Mouse (Mus musculus): ENCODE measurements at regions not wholly inside any gene's neighbourhood (a gene's known extent, or its start where the extent isn't known, plus 50 kb on each side); places are given as distances from the start of the nearest gene placed in this dataset.

DNA sequence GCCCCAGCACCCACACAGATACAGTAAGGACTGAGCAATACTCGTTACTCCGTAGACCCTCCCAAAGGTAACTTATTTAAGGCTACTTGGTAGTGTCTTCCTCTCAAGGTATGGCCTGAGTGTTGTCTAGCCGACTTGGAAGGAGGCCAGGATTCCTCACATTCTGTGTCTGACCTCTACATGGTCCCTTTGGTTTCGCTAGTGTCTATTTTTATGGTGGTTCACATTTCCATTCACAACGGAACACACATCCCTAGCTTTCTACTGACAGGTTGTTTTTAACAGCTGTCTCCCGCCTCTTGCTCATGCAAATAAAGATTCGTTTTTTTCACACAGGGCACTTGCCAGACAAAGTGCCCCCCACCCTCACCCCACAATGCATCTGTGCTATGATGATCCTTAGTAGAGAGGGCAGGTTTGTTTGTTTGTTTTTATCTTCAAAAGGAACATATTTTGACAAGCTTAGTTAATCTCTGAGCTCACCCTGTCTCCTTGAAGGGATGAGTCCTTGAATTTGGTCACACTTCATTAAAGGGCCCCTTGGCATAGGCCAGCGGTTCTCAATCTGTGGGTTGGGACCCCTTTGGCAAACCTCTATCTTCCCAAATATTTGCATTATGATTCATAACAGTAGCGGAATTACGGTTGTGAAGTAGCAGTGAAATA lies 52.7 kb downstream of the Phlda1 start:
- DNase-seq (ENCODE audit: low spot score in 2 of 2) = no peak

DNA sequence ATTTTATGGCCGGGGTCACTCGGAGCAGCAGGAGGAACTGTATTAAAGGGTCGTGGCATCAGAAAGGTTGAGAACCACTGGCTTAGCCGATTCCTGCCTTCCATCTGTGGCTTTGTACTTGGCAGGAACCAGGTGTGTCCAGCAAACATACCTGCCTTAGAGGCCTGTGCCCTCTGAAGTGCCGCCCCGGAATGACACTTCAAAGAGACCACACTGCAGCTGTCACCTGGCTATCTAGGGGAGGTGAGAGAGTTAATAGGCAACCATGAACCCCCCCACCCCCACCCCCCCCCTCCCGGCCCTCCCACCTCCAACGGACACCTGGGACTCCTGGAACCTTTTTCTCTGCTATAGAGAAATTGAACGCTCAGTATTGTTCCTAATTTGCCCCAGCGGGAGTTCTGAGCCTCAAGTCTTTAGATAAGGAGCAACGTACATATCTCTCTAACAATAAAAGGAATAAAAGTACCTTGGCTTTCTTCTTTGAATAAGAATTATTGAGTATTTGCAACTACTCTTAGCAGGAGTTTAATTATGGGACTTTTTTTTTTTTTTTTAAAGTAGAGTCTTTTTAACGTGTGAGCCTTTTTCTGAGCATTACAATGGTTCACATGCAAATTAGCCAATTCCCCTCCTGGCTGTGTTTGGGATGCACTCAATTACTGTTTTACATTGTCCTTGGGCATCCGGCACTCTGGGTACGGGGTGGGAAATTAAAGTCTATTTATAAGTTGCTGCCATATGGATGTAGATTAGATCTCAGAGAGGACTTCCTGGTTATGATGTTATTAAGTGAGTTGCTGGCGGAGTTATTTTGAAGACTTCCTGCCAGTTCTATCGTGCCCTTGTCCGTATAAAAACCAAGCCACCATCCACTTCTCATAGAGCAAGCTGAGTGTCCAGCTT lies 53.5 kb downstream of the Phlda1 start:
- DNase-seq (ENCODE audit: low spot score in 2 of 2) = no peak

DNA sequence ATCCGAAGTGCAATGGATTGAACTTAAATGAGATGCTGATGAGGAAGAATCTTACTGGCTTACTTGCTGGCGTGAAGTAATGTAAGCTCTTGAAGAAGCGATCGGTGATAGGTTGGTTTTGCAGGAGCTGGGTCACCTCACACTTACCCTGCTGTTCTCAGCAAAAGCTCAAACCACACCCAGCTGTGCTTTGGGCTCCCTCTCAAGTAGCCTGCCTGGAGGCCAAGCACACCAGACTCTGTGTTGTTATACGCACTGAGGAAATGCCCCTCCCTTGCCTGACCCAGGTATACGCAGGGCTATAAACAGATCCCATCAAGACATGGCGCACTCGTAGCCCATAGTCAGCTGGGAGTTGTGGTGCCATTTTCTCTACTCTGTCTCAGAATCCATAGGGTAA lies 56.5 kb downstream of the Phlda1 start:
- no peak for DNase-seq (ENCODE audit: low spot score in 2 of 2)

DNA sequence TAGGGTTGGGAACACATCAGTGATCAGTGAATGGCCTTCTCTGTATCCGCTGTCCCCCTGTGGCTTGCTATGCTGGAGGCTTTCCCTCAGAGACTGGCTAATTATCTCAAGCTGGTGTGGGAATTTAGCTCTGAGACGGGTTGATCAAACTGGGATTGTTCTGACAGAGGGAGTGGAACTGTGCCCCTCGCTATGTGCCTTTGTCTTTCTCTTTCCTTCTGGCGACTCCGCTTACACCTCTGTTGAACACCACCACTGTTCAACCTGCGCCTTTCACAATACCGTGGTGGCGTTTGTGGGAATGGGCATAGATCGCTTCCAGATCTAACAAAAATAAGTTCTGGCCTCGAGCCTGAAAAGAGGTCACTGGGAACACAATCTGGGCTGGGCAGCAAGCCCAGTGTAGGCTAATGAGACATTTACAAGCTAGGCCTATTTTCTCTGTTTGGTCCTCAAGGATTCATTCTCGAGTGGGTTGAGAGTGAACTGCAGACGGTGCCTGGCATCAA lies 60.8 kb downstream of the Phlda1 start:
- DNase-seq (ENCODE audit: low spot score in 2 of 2) = peak; percentile 85 to 91

DNA sequence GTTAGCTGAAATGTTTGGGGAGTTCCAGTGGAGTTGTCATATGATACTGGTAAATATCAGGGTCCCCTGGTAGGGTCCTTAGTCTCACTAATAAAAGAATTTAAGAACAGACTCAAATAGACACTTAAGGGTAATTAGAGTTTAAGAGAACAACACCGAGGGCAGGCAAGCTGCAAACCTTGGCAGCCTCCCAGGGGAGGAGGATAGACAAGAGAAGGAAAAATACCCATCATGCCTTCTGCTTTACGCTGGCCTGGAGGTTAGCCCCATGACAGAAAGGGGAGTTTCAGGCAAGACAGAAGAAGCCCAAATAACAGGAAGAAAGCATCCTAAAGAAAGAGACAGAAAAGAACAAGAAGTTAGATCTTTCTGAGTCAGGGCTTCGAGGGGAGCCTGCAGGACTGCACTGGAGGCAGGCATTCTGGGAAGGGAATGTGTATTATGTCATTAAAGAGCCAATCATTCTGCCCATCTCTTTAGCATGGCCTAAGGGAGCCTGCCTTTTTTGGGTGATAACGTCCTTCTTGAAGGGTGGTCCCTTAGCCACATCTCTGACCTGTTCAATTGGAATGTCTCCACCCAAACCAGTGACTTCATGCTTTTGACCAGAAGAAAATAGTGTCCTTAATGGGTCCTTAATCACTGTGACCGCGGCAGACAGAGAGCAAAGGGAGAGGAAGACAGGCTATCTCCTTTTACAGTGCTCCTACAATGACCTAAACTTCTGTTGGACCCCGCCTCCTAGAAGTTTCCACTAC lies 64.6 kb downstream of the Phlda1 start:
- no peak for DNase-seq (ENCODE audit: low spot score in 2 of 2)

DNA sequence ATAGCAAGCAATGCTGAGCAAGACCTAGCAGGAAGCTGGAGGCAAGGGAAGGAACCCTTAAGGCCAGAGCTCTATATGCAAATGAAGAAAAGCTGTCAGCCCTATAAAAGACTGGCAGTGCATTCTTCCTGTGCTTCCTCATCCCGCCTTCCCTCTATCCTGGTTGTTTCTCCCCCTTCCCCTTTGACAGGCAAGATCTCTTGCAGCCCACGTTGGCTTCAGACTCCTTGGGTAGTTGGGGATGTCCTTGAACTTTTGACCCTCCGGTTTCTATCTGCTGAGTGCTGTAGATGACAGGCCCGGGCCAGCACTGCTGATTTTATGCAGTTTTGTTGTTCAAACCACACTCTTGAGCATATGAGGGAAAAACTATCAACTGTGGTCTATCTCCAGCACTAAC lies 68.1 kb downstream of the Phlda1 start:
- no peak for DNase-seq (ENCODE audit: low spot score in 2 of 2)

DNA sequence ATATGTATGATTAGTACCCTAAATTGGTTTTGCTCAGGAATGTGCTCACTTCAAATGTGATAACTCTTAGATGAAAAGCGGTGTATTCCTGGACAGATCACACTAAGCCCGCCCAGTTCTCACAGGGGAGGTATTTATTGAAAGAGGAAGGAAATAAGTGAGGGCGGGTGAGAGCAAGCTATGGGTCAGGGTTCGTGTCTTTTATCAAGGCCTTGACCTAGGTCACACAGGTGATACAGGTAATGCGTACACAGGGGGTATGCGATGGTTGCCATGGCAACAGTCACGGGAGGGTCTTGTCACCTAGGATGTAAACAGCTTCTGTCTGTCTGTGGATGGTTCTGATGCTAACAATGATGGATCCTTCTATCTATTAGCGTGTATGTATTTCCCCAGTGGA lies 68.7 kb downstream of the Phlda1 start:
- DNase-seq (ENCODE audit: low spot score in 2 of 2) = no peak

DNA sequence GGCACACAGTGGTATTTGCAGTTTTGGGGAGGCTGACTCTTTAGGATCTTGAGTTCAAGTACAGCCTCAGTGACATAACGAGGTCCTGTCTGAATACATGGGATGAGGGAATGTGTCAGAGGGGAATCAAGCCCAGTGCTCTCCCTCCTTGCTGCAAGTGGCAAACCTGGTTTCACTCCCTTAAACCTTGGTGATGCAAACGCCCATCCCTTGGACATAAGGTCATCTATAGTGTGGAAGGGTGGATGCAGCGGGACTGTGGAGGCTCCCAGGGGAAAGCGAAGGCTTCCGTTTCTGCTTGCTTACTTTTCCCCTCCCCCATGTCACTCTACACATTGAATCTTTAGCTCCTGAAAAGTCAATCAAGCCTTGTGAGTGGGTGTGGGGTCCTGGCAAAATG lies 69.2 kb downstream of the Phlda1 start:
- no peak for DNase-seq (ENCODE audit: low spot score in 2 of 2)

DNA sequence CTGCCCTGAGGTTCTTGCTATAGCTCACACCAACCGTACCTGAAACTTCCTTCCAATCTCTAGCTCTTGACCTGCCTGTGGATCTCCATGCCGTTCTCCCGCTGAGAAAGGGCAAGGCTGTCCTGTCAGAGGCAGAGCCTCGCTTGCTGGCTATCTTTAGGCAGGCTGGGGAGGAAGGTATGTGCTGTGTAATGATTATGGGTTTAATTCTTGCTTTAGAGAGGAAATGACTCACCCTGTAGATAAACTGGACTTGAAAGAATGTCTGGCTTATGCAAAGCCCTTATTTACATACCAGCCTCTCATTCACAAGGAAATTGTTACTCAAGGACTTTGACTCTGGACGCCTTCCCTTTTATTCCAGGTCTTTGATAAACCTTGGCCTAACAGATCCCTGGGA lies 69.8 kb downstream of the Phlda1 start:
- no peak for DNase-seq (ENCODE audit: low spot score in 2 of 2)

DNA sequence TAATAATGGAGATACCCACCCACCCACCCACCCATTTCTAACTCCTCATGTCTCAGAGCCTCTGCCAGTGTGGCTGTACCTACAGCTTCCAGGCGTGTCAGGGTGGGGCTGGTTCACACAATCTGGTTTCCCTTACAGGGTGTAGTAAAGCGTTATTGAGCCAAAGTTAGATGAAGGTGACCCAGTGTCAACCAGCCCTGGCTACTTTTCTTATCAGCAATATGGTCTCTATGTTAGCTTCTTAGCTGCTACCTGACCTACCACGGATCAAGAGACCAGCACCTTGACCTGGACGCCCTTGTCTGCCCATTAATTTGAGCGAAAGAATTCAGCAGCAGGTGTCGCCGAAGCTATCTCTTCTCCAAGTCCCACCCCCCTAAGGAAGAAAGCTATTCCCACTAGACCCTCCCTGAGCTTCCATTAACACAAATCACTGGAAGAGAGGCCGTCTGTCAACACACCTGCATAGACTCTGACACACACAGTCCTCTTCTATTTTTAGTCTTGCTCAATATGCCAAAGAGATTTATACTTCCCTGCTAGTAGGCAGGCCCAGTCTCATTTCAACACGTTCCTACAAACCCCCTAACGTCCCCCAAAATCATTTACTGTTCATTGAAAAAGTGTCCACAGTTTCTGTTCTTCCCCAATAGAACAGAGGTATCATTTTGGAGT lies 70.4 kb downstream of the Phlda1 start:
- no peak for DNase-seq (ENCODE audit: low spot score in 2 of 2)

DNA sequence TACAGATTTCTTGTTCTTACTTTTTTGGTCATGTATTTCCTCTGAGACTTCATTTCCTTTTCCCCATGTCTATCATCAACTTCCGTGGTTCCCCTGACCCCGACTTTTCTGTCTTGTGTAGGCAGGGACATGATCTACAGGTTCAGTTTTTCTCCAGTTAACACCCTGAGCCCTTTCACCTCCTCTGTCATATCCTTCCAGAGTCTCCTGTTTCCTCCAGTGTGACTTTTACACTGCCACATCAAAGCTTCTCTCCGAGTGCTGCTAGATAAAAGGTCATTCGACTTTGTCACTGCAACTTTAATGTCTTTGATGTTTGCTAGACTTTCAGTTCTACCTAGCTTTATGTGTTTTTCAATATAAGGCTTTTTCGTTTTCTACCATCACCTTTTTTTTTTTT lies 72.5 kb downstream of the Phlda1 start:
- no peak for DNase-seq (ENCODE audit: low spot score in 2 of 2)

DNA sequence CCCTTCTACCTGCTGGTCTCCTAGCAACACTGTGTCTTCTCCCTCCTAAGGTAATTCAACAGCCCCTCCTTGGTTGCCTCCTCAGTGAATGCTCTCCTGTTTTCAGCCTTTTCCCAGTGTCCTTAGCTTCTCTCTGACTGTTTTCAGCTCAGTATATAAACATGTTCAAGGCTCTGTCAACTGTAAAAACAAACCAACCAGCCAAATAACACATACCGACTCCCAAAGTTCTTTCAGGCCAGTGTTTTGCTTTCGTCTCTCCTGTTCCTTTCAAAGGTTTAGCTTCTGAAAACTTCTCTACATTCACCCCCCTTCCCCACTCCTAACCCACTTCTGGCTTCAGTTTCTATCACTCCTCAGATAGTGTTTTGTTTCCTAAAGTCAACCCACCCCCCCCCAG lies 73.4 kb downstream of the Phlda1 start:
- no peak for DNase-seq (ENCODE audit: low spot score in 2 of 2)

DNA sequence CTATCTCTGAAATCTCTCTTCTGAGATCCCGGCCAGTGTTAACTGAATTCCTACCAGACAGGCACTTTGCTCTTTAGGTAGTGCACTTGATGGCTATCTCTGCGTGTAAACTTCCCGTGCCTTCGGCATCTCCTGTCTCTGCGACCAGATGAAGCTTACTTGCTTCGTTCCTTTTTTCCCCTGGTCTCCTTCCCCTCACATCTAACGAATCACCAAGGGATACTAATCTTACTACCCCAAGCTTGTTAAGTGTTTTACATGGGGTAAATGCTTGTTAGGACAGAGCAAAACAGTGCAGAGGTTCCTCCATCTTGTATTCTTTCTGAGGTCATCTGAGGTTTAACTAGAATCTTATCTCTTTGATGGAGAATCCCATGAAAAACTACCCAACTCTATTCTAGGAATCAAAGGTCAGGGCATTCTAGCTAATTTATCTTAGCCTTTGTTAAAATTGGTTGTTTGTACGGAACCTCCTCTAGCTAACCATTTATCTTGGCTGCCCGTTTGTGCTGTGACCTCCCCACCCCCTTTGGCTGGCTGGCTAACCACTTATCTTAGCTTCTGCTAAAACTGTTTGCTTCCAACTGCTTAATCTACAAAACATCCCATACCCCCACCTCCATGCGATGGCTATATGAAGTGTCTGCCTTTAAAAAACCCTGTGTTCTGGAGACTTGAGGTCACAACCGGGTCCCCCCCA lies 74.5 kb downstream of the Phlda1 start:
- no peak for DNase-seq (ENCODE audit: low spot score in 2 of 2)

DNA sequence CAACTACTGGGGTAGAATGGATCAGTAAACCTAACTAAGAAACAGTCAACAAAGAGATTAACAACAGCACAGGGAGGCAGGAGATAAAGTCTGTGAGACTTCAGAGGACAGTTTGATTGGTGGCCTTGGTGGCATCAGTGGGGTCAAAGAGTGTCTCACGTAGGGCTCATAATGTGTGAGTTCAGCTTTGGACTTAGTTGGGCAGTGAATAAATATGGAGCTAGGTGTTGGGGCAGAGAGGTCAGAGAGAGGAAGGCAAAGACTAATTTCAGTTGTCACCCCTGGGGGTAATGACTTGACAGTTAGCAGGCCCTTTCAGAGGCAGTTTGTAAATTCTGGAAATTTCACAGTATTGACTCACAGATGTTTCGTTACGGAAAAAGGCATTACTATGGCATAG lies 75.8 kb downstream of the Phlda1 start:
- no peak for DNase-seq (ENCODE audit: low spot score in 2 of 2)

DNA sequence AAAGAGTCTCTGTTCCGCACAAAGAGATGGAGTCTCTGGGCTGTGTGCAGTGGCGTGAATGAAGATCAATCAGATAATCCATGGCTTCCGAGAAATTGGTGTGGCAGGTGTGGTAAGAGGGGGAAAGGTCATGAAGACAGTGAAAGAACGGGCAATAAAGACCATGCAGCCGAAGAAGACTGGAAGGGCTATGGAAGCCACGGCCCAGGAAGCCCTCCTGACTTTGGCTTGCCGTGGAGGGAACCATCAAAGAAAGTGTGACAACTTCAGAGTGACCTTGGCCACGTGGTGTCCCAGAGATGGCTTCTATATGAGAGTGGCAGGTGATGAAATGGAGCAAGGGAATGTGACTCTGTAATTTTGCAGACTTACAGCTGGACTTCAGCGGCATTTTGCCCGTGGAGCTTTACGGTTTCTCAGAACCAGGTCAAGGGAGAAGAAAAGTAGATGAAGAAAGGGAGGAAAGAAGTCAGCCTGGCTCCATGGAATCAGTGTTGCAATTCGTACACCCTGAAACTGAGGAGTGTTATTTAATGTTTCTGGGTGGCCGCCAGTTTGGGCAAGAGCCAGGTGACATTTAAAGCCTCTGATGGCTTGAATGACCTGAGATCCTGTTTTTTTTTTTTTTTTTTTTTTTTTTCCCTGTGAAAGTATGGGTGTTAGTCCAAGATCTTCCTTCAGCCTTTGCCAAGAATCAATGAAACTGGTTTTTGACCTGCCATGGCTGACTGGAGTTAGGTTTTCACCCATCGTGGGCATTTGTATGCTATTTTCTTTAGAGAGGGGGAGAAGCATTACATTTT lies 76.4 kb downstream of the Phlda1 start:
- no peak for DNase-seq (ENCODE audit: low spot score in 2 of 2)

DNA sequence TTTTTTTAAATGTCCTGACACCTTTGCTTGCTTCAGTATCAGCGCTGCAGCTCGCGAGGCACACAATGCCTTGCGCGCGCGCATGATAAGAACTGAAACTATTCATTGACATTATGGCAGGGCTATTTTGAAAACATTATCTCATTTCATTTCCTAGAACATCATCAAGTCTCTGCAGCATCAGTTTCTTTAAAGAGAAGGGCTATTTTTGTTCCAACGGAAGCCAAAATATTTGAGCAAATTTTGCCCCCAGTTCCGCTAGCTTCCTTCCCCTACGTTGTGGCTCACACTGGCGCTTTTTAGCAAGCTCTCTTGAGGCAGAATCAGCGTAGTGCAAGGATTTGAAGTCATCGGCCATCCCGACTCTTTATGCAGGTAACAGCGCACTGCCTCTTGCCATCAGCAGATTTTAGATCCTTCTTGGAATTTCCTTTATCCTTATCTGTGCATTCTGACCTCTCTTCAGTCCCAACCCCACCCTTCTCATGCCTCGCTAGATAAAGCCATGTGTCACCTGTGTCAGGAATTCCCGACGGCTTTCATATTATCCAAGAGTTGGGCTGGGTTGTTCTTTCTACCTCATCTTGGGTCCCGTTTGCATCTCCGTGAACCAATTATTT lies 77.1 kb downstream of the Phlda1 start:
- no peak for DNase-seq (ENCODE audit: low spot score in 2 of 2)

DNA sequence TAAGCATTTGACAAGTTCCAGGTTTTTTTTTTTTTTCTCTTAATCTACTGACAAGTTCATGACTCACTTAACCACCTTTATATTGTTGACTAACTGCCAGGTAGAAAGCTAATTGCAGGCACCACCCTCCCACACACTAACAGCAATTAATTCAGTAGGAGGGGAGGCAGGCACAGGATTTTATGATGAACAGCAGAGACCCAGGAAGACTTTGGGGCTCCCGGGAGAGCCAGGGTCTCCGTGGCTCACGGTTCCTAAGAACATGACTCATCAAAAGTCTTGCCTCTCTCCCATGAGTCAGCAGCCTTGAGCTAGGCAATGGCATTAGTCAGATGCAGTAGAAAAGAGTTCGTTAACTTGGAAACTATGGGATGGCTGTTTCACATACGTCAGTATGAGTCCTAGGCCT lies 77.7 kb downstream of the Phlda1 start:
- no peak for DNase-seq (ENCODE audit: low spot score in 2 of 2)

DNA sequence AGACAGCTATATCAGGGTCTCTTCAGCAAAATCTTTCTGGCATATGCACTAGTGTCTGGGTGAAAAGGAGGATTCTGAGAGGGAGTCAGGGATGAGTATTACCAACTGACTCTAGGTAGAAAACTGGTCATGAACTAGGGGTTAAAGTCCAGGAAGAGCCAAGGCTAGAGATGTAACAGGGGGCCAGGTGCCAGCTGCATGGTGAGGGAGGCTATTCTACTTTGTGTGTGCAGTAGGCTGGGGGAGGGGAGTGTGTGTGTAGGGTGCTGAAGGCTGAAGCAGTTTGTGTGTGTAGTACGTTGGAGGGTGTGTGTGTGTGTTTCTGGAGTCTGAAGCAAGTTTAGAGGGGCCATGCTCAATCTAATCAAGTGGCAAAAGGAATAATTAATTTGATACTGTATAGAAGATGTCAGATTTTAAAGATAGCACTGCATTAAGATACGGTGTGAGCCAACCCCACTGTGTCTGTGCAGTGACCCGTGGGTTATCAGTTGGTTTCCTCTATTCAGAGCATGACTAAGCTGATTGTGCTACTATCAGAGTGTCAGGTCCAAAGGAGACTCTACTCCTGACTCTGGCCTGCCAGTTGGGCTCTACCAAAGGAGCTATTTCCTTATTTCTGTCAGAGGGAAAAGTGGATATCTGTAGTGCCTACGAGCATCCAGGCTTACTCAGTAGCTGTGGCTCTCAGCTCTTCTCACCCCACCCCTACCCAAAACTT lies 82.0 kb downstream of the Phlda1 start:
- DNase-seq (ENCODE audit: low spot score in 2 of 2) = no peak

DNA sequence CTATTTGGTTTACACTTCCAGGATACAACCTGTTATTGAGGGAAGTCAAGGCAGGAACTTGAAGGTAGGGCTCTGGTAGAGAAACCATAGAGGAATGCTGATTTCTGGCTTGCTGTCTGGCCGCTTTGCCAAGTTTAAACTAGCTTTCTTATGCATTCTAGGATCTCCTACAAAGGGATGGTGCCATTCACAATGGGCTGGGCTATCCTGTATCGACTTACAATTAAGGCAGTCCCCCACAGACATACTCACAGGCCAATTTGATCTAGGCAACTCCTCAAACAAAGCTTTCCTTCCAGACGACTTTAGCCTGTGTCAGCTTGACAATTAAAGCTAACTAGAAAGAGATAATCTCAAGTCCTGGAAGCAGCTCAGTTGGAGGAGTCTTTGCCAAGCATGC lies 83.1 kb downstream of the Phlda1 start:
- no peak for DNase-seq (ENCODE audit: low spot score in 2 of 2)
